Mouse (Mus musculus): ENCODE data around the gene Pik3cb.

Gene Pik3cb

GRCm38 (mm10) chr9:98994103-98994502, 146.3 kb downstream of the Pik3cb start:
- DNase-seq: no peak

DNA sequence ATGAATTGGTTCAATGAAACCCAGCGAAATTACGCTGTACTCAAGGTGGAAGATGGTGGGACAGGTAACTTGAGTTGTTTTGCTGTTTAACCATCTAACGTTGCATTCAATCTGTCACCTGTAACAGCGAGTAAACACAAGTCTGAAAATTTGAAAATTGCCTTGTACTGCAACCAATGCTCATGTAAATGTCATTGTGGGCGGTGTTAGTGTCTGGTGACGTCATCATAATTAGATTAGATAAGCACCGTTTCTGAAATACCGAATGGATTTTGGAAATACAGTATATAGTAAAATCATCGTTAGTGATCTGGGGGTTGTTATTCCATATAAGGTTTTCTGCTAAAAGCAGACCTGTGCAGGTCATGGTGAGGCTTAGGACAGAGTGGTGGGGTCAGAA, 153.3 kb downstream of the Pik3cb start:
- no peak for DNase-seq

All from embryo, embryonic 11 days (tissue).